36 mouse cellular contexts compared by ENCODE assay signal in the genomic region with DNA sequence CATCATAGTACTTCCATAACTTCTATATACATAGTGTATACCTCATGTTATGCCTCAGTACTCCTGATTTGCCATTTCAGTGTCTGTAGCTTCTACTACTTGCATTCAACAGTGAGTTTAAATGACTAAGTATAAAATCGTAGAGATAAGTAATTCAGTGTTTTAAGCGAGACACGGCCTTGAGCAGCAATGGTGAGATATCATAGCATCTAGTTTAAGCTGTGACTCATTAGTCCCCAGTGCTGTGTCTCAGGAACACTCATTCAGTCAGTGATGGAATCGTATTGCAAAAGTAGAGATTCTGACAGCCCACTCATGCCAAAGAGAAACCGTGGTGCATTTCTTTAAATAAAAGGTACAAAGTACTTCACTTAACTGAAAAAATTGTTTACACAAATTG. TPM values are rescaled to one million over a fixed set of nuclear protein-coding genes. Genes with fewer than 3 reads are reported as not detected.
"Had no signal": no experiment of that assay in that cellular context is flagged by ENCODE, and none has a peak within 500 bp of the region (broad histone marks: within the 10 kb centered on the region; RNA-seq: fewer than 3 reads in every experiment).

No protein-coding gene starts in this region.

- H3K4me1 ChIP-seq: heart, embryonic 10.5 days had no signal

- H3K4me2 ChIP-seq: heart, embryonic 12.5 days; hindbrain, embryonic 12.5 days; hindbrain, embryonic 14.5 days; limb, embryonic 12.5 days; liver, embryonic 11.5 days; liver, embryonic 13.5 days; liver, embryonic 15.5 days had no signal

- ATAC-seq: hindbrain, embryonic 16.5 days; intestine, embryonic 16.5 days; liver, postnatal 0 days had no signal

- H3K27ac ChIP-seq: heart, embryonic 10.5 days; hindbrain, embryonic 10.5 days; hindbrain, embryonic 12.5 days; hindbrain, embryonic 14.5 days; layer of hippocampus, adult 2 months; left cerebral cortex, adult 2 months; limb, embryonic 10.5 days; limb, embryonic 12.5 days; liver, embryonic 13.5 days; liver, embryonic 15.5 days had no signal

- H3K9ac ChIP-seq: heart, embryonic 12.5 days; hindbrain, embryonic 12.5 days; hindbrain, embryonic 14.5 days; limb, embryonic 12.5 days; liver, embryonic 13.5 days; liver, embryonic 15.5 days; liver, postnatal 0 days had no signal

- H3K27me3 ChIP-seq: heart, embryonic 12.5 days; hindbrain, embryonic 12.5 days; limb, embryonic 12.5 days; liver, embryonic 13.5 days; liver, embryonic 15.5 days had no signal

- H3K9me3 ChIP-seq: heart, embryonic 10.5 days; heart, embryonic 12.5 days; hindbrain, embryonic 10.5 days; hindbrain, embryonic 12.5 days; limb, embryonic 10.5 days; limb, embryonic 12.5 days; liver, embryonic 13.5 days; liver, embryonic 15.5 days had no signal

- H3K4me3 ChIP-seq: heart, embryonic 10.5 days; heart, embryonic 12.5 days; hindbrain, embryonic 10.5 days; hindbrain, embryonic 12.5 days; layer of hippocampus, adult 2 months; left cerebral cortex, adult 2 months; limb, embryonic 10.5 days; limb, embryonic 12.5 days; liver, embryonic 13.5 days; liver, embryonic 15.5 days had no signal

- H3K36me3 ChIP-seq: heart, embryonic 10.5 days; heart, embryonic 12.5 days; hindbrain, embryonic 10.5 days; hindbrain, embryonic 12.5 days; limb, embryonic 10.5 days; limb, embryonic 12.5 days; liver, embryonic 13.5 days; liver, embryonic 15.5 days had no signal

- DNase-seq: gastrocnemius, postnatal 25 days; heart, adult 18-20 months; heart, postnatal 10 days; heart, postnatal 4 days; kidney, adult 11 months; kidney, adult 2 months; kidney, adult 9 months; kidney, postnatal 10 days; kidney, postnatal 25 days; kidney, postnatal 4 days; liver; liver, embryonic 13.5 days; liver, postnatal 0 days; lung, adult 2 months had no signal

RNA-seq across cellular contexts. Expression of gene Klrb1f, which starts 6.0 kb away (rescaled TPM):
- total RNA-seq: gastrocnemius, postnatal 25 days; gastrocnemius, postnatal 4 days; heart, adult 18-20 months; heart, postnatal 10 days; heart, postnatal 25 days; heart, postnatal 4 days; layer of hippocampus, adult 2 months; layer of hippocampus, postnatal 10 days; layer of hippocampus, postnatal 25 days; left cerebral cortex, adult 2 months; left cerebral cortex, postnatal 14 days; left cerebral cortex, postnatal 36 days had no signal
- polyA plus RNA-seq: heart, embryonic 10.5 days; heart, embryonic 12.5 days had no signal

RNA-seq across cellular contexts. Expression of gene Clec2e, which starts 49.0 kb away (rescaled TPM):
- total RNA-seq: granulocyte monocyte progenitor cell, adult 5-6 weeks; heart, adult 18-20 months; heart, postnatal 10 days; heart, postnatal 4 days; layer of hippocampus, adult 2 months; layer of hippocampus, postnatal 10 days; layer of hippocampus, postnatal 25 days; left cerebral cortex, adult 2 months; left cerebral cortex, postnatal 14 days; left cerebral cortex, postnatal 36 days had no signal
- polyA plus RNA-seq: heart, embryonic 10.5 days; heart, embryonic 12.5 days; heart, embryonic 14.5 days; hindbrain, embryonic 10.5 days; hindbrain, embryonic 12.5 days; hindbrain, embryonic 14.5 days; hindbrain, embryonic 16.5 days; kidney, adult 2 months; kidney, embryonic 16.5 days; limb, embryonic 10.5 days; limb, embryonic 12.5 days; liver, embryonic 11.5 days; liver, embryonic 13.5 days; liver, embryonic 15.5 days; liver, postnatal 0 days had no signal
